Mouse (Mus musculus): ENCODE measurements around the gene Cd93. TPM values are rescaled to one million over a fixed set of nuclear protein-coding genes. Genes with fewer than 3 reads are reported as not detected.

The Cd93 gene
- total and polyA plus RNA-seq, 3 experiments: not detected

DNA sequence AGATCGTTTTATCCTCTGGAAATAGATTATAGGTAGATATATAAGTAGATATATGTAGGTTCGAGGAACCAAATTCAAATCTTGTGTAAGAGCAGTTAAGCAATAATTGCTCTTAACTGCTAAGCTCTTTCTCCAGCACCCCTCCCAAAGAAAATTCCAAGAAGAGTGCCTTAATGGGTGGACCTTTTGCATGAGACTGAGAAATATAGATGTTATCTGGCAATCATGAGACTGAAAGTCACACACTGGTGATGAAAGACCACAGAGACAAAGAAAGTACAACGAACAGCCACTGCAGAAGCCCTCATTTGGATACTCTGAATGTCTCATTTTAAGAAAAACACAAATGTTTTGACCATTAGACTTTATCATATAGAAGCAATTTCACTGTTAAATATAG, 14.8 kb downstream of the Cd93 start:
- no peak for DNase-seq (ENCODE audit: low read depth, low spot score)

GRCm38 (mm10) chr2:148427553-148427952, 15.8 kb downstream of the Cd93 start:
- no peaks in the 10 kb centered on the region for H3K4me1 ChIP-seq (ENCODE audit: control insufficient read depth in 1 of 2, insufficient read depth in 2 of 2, low read length in 2 of 2)

More for the DNA sequence above, 14.8 kb downstream of the Cd93 start:
- no peak overlapping the region for H3K9ac ChIP-seq (ENCODE audit: control insufficient read depth, low read depth, low read length, poor library complexity, severe bottlenecking)
- TF ChIP-seq UBTF (IDR thresholded peaks at IDR 0.05; ENCODE audit: borderline replicate concordance, insufficient read depth, low read depth, low read length): no peak
- no peak for TF ChIP-seq BHLHE40 (IDR thresholded peaks at IDR 0.05; ENCODE audit: borderline replicate concordance, low read depth, low read length)
- TF ChIP-seq ZMIZ1 (IDR thresholded peaks at IDR 0.05; ENCODE audit: low read depth, low read length): no peak
- TF ChIP-seq NELFE (IDR thresholded peaks at IDR 0.05; ENCODE audit: low read depth, low read length): no peak
- TF ChIP-seq SMC3 (IDR thresholded peaks at IDR 0.05; ENCODE audit: low read depth, low read length): no peak
- TF ChIP-seq RCOR1 (IDR thresholded peaks at IDR 0.05; ENCODE audit: low read depth, low read length): no peak
- TF ChIP-seq SIN3A (IDR thresholded peaks at IDR 0.05; ENCODE audit: low read length): no peak
- TF ChIP-seq CHD2 (IDR thresholded peaks at IDR 0.05; ENCODE audit: low read length): no peak
- TF ChIP-seq MAX (IDR thresholded peaks at IDR 0.05; ENCODE audit: low read length): no peak
- TF ChIP-seq CTCF (IDR thresholded peaks at IDR 0.05 in 2 of 3, conservative IDR thresholded peaks at IDR 0.05 in 1 of 3; ENCODE audit: control insufficient read depth in 1 of 3, insufficient read depth in 1 of 3, low read depth in 2 of 3, low read length in 3 of 3, poor library complexity in 1 of 3, severe bottlenecking in 1 of 3): no peak
- no peak for TF ChIP-seq JUND (IDR thresholded peaks at IDR 0.05; ENCODE audit: low read depth, low read length)
- TF ChIP-seq MEF2A (IDR thresholded peaks at IDR 0.05; ENCODE audit: extremely low read depth, insufficient replicate concordance, low read depth, low read length, poor library complexity, severe bottlenecking): no peak
- no peak for TF ChIP-seq MYC (IDR thresholded peaks at IDR 0.05; ENCODE audit: low read depth, low read length)
- TF ChIP-seq ELF1 (IDR thresholded peaks at IDR 0.05; ENCODE audit: low read depth, low read length): no peak
- H3K27ac ChIP-seq (ENCODE audit: control insufficient read depth, low read depth, low read length): no peak overlapping the region
- H3K79me2 ChIP-seq (ENCODE audit: control insufficient read depth, insufficient read depth, low read length, poor library complexity): no peaks in the 10 kb centered on the region
- H3K4me3 ChIP-seq (ENCODE audit: control insufficient read depth in 1 of 2, insufficient read depth in 1 of 2, low read depth in 2 of 2, low read length in 2 of 2): no peak overlapping the region
- no peaks in the 10 kb centered on the region for H3K4me1 ChIP-seq (ENCODE audit: control insufficient read depth in 1 of 2, insufficient read depth in 2 of 2, low read length in 2 of 2)
- H3K27me3 ChIP-seq (ENCODE audit: control insufficient read depth in 1 of 2, insufficient read depth in 2 of 2, low read length in 2 of 2): no peaks in the 10 kb centered on the region
- H3K9me3 ChIP-seq (replicated peaks; ENCODE audit: insufficient read depth, low read length): no peaks in the 10 kb centered on the region
- no peaks in the 10 kb centered on the region for H3K36me3 ChIP-seq (ENCODE audit: control insufficient read depth in 1 of 2, insufficient read depth in 2 of 2, low read length in 2 of 2)

More at GRCm38 (mm10) chr2:148427553-148427952, 15.8 kb downstream of the Cd93 start:
- H3K36me3 ChIP-seq (ENCODE audit: control insufficient read depth in 1 of 2, insufficient read depth in 2 of 2, low read length in 2 of 2): no peaks in the 10 kb centered on the region
- no peak overlapping the region for H3K9ac ChIP-seq (ENCODE audit: control insufficient read depth, low read depth, low read length, poor library complexity, severe bottlenecking)
- no peaks in the 10 kb centered on the region for H3K9me3 ChIP-seq (replicated peaks; ENCODE audit: insufficient read depth, low read length)
- no peak for TF ChIP-seq ZNF384 (IDR thresholded peaks at IDR 0.05; ENCODE audit: low read depth, low read length)
- no peak for TF ChIP-seq UBTF (IDR thresholded peaks at IDR 0.05; ENCODE audit: borderline replicate concordance, insufficient read depth, low read depth, low read length)
- no peak for TF ChIP-seq MXI1 (IDR thresholded peaks at IDR 0.05; ENCODE audit: low read depth, low read length)
- no peak for TF ChIP-seq KAT2A (conservative IDR thresholded peaks at IDR 0.05; ENCODE audit: low read depth, low read length)
- TF ChIP-seq MAX (IDR thresholded peaks at IDR 0.05; ENCODE audit: low read length): no peak
- no peak for TF ChIP-seq MAFK (IDR thresholded peaks at IDR 0.05; ENCODE audit: borderline replicate concordance, low read depth, low read length)
- TF ChIP-seq RAD21 (IDR thresholded peaks at IDR 0.05; ENCODE audit: low read depth, low read length): no peak
- no peak for TF ChIP-seq TAL1 (IDR thresholded peaks at IDR 0.05; ENCODE audit: low read length)
- no peak for TF ChIP-seq TBP (IDR thresholded peaks at IDR 0.05; ENCODE audit: low read depth, low read length)
- TF ChIP-seq POLR2AphosphoS2 (IDR thresholded peaks at IDR 0.05; ENCODE audit: low read length): no peak
- no peak for TF ChIP-seq POLR2AphosphoS5 (IDR thresholded peaks at IDR 0.05; ENCODE audit: borderline replicate concordance, low read depth, low read length)
- no peak for TF ChIP-seq MAZ (IDR thresholded peaks at IDR 0.05; ENCODE audit: low read depth, low read length)
- no peak for TF ChIP-seq TCF12 (IDR thresholded peaks at IDR 0.05; ENCODE audit: low read depth, low read length)
- TF ChIP-seq ETS1 (IDR thresholded peaks at IDR 0.05; ENCODE audit: low read depth, low read length): no peak
- no peak for TF ChIP-seq MYB (IDR thresholded peaks at IDR 0.05; ENCODE audit: low read depth, low read length)
- no peak for TF ChIP-seq CHD1 (IDR thresholded peaks at IDR 0.05; ENCODE audit: low read depth, low read length)
- no peak for TF ChIP-seq USF1 (IDR thresholded peaks at IDR 0.05; ENCODE audit: low read depth, low read length)
- no peak for TF ChIP-seq EP300 (IDR thresholded peaks at IDR 0.05; ENCODE audit: low read depth in 1 of 2, low read length in 2 of 2)
- no peak for TF ChIP-seq ELF1 (IDR thresholded peaks at IDR 0.05; ENCODE audit: low read depth, low read length)
- H3K79me2 ChIP-seq (ENCODE audit: control insufficient read depth, insufficient read depth, low read length, poor library complexity): no peaks in the 10 kb centered on the region
- no peak overlapping the region for H3K4me3 ChIP-seq (ENCODE audit: control insufficient read depth in 1 of 2, insufficient read depth in 1 of 2, low read depth in 2 of 2, low read length in 2 of 2)
- H3K27me3 ChIP-seq (ENCODE audit: control insufficient read depth in 1 of 2, insufficient read depth in 2 of 2, low read length in 2 of 2): no peaks in the 10 kb centered on the region
- no peak for DNase-seq (ENCODE audit: low read depth, low spot score)
- no peak overlapping the region for H3K27ac ChIP-seq (ENCODE audit: control insufficient read depth, low read depth, low read length)
